Mouse (Mus musculus) liver, postnatal 0 days (tissue): ENCODE data around the gene Coq3.

Experiments used
- CTCF ChIP-seq: sonication (generic); IDR thresholded peaks from 2 replicates; pipeline ENCODE4 v1.5.1; 2016; ENCODE audit warnings: antibody characterized with exemption, low read depth
- EP300 ChIP-seq: IDR thresholded peaks from 2 replicates; pipeline ENCODE4 v1.6.1; 2016; ENCODE audit warnings: antibody characterized with exemption, low read depth, mild to moderate bottlenecking

GRCm38 (mm10) chr4:21857481-21857880 is 22.0 kb upstream of the Coq3 start:
- TF ChIP-seq EP300: no peak
- no peak for TF ChIP-seq CTCF
